Mouse (Mus musculus): ENCODE data around the gene Cdhr2.

DNA sequence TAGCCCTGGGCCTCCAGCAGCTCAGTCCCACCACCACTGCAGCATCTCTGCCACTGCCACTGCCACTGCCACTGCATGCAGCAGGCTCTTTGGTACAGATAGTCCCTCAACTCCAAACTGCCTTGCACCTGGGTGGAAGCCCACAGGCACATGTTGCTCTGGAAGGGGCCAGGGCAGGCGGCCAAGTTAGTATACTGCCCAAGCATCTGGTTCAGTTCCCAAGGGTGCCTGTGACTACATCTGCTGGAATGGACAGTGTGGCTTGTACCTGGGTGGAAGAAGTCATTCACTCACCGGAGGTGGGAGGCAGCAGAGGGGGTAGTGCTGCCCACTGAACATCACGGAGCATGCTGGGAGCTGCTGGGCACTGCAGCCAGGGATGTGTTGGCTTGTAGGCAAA is 18.0 kb upstream of the Cdhr2 start:
- TF ChIP-seq CTCF (IDR thresholded peaks at IDR 0.05; ENCODE audit: control insufficient read depth, insufficient read depth, insufficient read length): no peak
- TF ChIP-seq MAX (IDR thresholded peaks at IDR 0.05): no peak
- TF ChIP-seq FOSL1 (IDR thresholded peaks at IDR 0.05; ENCODE audit: insufficient read depth, low read length, poor library complexity, severe bottlenecking): no peak
